Mouse (Mus musculus) small intestine, adult 2 months (tissue): ENCODE results near the gene Ccdc177.

ENCODE experiments used
- CTCF ChIP-seq: fragments of 200-500 bp; IDR thresholded peaks from 2 replicates; pipeline ENCODE4 v1.5.1; 2012; ENCODE audit warnings: low read depth, mild to moderate bottlenecking, control low read depth, inconsistent platforms, low read length, moderate library complexity, mixed read lengths; ENCODE audit not compliant: insufficient replicate concordance, insufficient read length; ENCODE audit errors: extremely low read depth
- POLR2A ChIP-seq: fragments of 200-500 bp; IDR thresholded peaks from 2 replicates; pipeline ENCODE4 v1.6.1; 2012; ENCODE audit warnings: low read depth, mild to moderate bottlenecking, control low read depth, inconsistent platforms, low read length, moderate library complexity

GRCm38 (mm10) chr12:80759713-80760395, 633 bp downstream of the Ccdc177 start:
- TF ChIP-seq CTCF (no peak), POLR2A (no peak)
